Mouse (Mus musculus) adipocyte (in vitro differentiated cells): ENCODE data around the gene Spocd1.
"Not testable (repeated sequence)": the region's sequence is repeated elsewhere in the genome, so short reads cannot be mapped to it uniquely, and the experiment has no call there.

ENCODE experiments used
- DNase-seq: peaks from one replicate; pipeline ENCODE4 v3.0.0-alpha.2; 2016; ENCODE audit warnings: low spot score

The Spocd1 gene

DNA sequence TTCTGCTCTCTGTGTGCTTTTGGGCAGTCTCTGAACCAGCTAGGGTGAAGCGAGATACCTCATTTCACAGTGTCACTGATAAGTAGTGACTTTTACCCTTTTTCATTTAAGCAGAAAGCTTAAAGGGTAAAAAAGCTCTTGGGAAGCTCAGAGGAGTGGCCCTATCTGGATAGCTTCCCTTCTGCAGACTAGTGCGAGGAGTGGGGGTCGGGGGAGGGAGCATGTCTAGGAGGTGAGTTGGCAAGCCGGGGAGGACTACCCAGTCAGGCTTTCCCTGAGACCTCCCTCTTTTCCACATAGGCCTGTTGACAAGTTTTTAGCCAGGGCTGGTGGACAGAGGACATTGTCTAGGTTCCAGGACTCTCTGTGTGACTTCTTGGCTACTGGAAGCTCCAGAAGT is at the start of gene Spocd1:
Gene Spocd1 (plus strand): TSS at position 301 of the 400 bp plus-strand sequence.
- no peak for DNase-seq

- no peak for DNase-seq
Measured at GRCm38 (mm10) chr4:129880615-129881014, 48.4 kb upstream of the Spocd1 start.

GRCm38 (mm10) chr4:129881661-129882060 is 47.4 kb upstream of the Spocd1 start:
- DNase-seq = no peak

GRCm38 (mm10) chr4:129882555-129883293 is 46.3 kb upstream of the Spocd1 start:
- peak; percentile 91 for DNase-seq

DNA sequence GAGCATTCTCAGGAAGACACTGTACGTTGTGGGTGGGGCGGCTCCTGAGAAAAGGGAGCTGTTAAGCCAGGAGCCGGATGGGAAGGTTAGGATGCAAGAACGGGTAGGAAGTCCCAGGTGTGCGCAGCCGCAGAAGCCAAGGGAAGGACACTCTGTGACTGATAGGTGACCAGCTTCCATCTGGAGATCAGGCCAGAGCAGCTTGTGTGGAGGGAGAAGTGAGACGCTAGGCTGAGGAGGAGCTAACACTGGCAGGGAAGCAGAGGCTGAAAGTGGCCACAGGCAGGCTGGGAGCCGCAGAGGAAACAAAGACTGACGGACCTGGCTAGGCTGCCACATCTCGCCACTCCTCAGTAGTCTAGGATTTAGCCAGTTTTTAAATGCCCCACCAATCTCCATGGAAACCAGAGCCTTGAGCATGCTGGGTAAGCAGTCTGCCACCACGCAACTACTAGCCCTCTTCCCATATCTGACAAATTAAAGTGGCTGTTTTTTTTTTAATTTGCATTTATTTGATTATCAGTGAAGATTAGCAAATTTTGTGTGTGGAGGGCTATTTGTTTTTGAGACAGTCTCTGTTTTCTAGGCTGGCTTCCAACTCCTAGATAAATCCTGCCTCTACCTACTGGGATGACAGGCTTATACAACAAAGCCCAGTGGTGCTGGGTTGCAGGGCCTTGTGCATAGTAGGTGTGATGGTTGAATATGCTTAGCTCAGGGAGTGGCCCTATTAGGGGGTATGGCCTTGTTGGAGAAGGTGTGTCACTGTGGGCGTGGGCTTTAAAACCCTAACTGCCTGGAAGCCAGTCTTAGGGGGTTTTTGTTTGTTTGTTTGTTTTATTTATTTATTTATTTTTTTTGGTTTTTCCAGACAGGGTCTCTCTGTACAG is 44.8 kb upstream of the Spocd1 start:
- DNase-seq = no peak

- DNase-seq = no peak
Measured at GRCm38 (mm10) chr4:129889661-129890060, 39.4 kb upstream of the Spocd1 start.

DNA sequence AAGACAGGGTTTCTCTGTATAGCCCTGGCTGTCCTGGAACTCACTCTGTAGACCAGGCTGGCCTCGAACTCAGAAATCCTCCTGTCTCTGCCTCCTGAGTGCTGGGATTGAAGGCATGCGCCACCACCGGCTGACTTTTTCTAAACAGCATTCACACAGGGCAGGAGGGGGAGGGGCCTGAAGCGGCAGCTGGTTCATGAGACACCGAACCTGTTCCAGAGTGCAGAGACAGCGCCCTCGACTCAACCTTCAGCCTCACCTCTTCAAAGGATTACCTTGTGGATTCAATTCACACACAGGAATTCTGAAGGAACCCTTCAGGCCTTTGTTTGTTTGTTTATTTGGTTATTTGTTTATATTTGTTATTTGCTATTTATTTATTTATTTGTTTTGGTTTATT is 39.0 kb upstream of the Spocd1 start:
- no peak for DNase-seq

DNA sequence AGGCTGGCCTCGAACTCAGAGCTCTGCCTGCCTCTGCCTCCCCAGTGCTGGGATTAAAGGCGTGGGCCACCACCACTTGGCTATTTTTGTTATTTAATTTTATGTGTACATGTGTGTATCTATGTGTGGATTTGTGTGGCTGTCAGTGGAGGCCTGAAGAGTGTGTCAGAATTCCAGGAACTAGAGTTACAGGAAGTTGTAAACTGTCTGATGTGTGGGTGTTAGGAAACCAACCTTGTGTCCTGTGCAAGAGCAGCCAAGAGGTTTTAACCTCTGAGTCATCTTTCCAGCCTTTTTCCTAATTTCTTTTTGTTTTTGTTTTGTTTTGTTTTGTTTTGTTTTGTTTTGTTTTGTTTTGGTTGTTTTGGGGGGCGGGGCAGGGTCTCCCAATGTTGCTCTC is 34.2 kb upstream of the Spocd1 start:
- DNase-seq = no peak

DNA sequence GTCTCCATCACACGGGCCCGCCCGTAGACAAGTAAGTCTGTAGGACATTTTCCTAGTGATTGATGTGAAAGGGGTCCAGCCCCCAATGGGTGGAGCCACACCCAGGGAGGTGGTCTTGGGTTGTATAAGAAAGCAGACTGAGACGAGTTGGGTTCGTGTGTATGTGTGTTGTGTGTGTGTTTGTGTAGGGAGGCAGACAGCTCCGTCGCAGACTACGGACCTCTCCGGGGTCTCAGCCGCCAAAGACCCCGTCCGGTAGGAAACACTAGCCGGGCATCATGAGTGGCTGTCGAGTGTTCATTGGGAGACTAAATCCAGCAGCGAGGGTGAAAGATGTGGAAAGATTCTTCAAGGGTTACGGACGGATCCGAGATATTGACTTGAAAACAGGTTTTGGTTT is 30.2 kb upstream of the Spocd1 start:
- not testable (repeated sequence) for DNase-seq

DNA sequence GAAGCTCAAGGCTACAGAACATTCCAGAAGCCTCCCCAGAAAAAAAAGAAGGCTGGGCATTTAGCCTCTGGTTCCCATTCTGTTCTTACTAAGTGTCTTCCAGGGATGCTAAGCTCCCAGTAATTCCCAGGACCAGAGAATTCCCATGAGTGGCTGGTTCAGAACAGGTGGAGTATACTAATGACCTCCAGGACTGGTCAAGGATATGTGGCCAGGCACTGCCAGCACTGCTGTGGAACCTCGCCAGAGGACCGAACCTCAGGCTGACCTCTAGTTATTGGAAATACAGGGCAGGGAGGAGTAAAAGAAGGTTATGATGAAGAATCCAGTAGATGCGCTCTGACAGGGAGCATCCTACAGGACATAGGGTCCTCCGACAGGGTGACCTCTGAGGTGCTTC is 26.7 kb upstream of the Spocd1 start:
- DNase-seq = no peak

DNA sequence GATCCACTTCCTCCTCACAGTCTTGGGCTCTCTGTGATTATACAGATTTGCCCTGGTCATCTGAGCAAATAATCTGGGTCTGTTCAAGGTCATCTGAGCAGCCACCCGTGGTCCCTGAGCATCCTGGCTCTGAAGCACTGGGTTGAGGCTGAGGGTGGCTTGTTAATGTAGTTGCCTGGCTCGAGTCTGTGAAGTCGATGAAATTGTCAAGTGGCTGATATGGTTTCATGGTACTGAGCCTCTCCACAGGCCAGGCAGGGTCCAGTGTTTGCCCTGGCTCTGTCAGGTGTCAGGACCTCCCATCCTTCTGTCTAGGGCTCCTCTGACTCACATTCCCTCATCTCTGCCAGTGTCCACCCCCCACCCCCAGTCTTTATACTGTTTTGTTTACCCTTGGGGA is 25.5 kb upstream of the Spocd1 start:
- DNase-seq = no peak

DNA sequence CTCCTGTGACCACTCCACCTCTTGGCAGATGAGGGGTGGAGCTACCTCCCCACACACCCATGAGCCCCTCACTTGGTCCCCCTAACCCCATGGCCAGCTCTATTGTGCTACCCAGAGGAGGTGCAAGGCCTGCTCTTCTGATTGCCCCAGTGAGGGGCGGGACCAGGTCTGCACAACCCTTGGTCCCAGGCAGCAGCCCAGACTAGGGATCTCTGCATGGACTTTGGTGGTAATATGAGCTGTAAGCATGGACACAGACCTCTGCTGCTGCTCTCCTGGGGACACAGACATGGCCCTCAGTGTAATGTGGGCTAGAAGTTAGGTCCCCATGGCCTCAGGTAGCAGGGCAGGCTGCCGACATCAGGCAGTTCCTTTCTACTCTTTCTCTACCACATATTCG is 24.0 kb upstream of the Spocd1 start:
- DNase-seq = no peak

- DNase-seq = no peak
Measured at GRCm38 (mm10) chr4:129906016-129906415, 23.0 kb upstream of the Spocd1 start.

DNA sequence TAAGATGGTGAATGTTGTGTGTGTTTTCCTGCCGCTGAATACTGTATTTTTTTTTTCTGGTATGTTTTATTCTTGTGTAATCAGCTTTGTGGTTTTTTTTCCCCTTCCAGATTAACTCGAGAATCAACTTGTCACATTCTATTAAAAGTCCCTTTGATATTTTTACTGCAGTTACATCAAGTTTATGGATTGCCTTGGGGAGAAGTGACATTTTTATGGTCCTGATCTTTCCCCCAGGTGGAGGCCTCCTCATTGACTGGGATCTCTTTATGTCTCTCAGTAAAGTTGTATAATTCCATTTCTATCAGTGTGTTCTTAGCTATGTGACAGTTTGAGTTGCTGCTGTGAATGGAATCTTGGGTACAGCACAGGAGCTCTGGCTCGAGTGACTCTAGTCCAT is 20.2 kb upstream of the Spocd1 start:
- peak; percentile 10 for DNase-seq

GRCm38 (mm10) chr4:129909261-129909731 is 19.8 kb upstream of the Spocd1 start:
- DNase-seq = peak; percentile 51

- DNase-seq = no peak
Measured at GRCm38 (mm10) chr4:129912998-129913397, 16.1 kb upstream of the Spocd1 start.

DNA sequence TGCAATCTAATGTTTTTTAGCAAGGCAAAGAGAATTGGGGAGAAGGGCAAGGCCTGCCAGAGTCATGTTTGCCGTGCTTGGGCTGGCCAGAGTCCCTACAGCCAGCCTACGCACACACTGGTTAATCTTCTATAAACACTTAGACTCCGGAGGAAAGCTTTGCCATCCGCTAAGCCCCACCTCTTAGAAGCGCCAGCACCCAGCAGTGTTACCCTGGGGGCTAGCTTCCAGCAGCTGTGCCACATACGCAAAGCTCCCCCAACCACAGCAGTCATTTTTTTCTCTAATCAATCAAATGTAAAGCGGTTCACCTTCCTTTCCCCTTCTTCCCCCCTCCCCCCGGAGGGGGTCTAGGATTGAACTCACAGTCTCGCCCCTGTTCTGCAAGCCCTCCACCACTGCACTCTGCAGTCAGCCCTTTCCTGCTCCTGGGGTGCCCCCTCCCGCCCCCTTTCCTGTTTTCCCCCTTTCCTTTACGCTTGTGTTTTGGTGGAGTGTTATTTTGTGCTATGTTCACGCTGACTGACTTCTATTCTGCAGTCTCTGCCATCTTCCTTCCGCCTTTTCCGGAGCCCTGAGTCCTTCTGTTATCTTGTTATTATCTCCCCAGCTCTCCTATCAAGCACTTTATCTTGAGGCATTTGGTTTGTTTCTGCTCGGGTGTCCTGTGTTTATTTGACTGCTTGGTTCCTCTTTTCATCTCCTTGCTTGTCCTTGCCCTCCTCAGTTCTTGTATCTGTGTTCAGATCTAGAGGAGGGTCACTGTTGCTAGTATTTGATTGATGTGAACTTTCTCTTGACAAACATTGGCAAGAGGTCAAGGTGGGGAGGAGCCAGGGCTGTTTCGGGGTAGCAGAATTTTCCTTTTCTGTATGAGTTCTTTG is 15.0 kb upstream of the Spocd1 start:
- peak; percentile 86 for DNase-seq

DNA sequence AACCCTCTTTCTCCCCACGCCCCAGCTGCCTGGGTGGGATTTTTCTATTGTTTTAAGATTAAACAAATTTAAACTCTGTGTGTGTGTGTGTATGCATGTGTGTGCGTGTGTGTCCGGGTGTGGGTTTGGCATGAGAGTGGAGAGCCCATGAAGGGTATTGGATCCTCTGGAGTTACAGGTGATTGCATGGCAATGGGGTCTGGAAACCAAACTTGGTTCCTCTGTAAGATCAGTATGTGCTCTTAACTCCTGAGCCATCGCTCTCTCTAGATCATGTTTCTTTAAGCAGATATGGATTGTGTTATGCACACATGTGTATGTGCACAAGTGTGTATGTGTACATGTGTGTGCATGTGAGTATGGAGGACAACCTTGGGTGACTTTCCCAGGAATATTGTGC is 14.4 kb upstream of the Spocd1 start:
- no peak for DNase-seq

GRCm38 (mm10) chr4:129915349-129915988 is 13.6 kb upstream of the Spocd1 start:
- DNase-seq = peak; percentile 51

GRCm38 (mm10) chr4:129916159-129916558 is 12.9 kb upstream of the Spocd1 start:
- DNase-seq = peak; percentile 90

DNA sequence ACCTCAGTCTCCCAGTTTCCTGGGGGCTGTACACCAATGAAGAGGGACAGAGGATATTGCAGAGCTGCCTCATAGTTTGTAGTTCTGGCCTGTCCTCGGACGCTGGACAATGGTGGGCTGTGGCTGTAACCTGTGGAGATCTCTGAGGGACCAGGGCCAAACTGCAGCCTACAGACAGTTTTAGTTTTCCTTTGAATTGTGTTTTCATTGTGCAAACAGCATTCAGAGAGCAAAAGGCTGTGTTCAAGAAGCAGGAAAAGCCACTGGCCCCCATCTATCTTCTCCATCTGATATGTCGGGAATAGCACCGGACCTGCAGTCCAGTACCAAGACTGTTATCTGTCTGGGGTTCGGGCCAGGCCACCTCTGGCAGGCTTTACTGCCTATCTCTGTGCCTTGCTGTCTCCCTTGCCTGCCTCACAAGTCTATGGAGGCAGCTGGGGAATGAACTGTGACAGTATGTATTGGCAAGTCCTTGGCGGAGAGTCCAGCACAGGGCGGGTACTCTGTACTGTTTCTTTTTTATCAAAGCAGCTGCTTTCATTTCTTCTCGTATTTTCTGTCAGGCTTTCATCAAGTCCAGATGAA is 11.9 kb upstream of the Spocd1 start:
- DNase-seq = no peak
